Mouse (Mus musculus): ENCODE data around the gene Sgms1.

- TF ChIP-seq CTCF (IDR thresholded peaks at IDR 0.05; ENCODE audit: control insufficient read depth, insufficient read depth, insufficient read length) (no peak), USF1 (IDR thresholded peaks at IDR 0.05; ENCODE audit: low read depth) (no peak), MAX (IDR thresholded peaks at IDR 0.05) (no peak), CEBPB (IDR thresholded peaks at IDR 0.05; ENCODE audit: low read depth) (no peak), MYOG (IDR thresholded peaks at IDR 0.05; ENCODE audit: control insufficient read depth, extremely low read depth, insufficient read length) (no peak), FOSL1 (IDR thresholded peaks at IDR 0.05; ENCODE audit: insufficient read depth, low read length, poor library complexity, severe bottlenecking) (no peak)
These were observed 222.5 kb downstream of the Sgms1 start for GRCm38 (mm10) chr19:32166823-32167605.

Measured in C2C12 (cell line).